Mouse (Mus musculus) testis, adult 10 weeks (tissue): ENCODE results near the gene Vmn1r194. TPM values are rescaled to one million over a fixed set of nuclear protein-coding genes. Genes with fewer than 3 reads are reported as not detected.

Source experiments
- polyA plus RNA-seq: library from polyadenylated mRNA; stranded (reverse); fragments of 350-450 nt; fragmentation: Illumina TruSeq; extraction: RNeasy Lipid Tissue Mini Kit (QIAGEN cat#74804); gene quantifications from one replicate; pipeline ENCODE4 v1.2.3, GENCODE M21; 2014; ENCODE audit warnings: low read depth, low replicate concordance

Gene Vmn1r194
- polyA plus RNA-seq: not detected

DNA sequence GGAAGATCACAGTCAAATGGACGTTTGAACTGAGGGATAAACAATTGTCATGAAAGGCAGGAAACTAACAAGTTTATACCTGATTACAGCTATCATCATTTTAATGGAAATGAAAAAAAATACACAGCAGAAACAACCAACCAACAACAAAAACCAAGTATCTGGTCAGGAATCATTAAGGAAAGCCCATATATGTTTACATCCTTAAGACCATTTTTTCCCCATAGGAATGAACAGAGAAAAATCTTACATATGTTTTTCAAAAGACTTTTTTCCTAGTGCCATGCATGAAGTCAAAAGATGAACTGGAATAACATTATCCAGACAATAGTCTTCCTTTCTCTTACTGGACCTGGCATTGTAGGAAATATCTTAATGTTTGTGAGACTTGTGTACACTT is at the start of gene Vmn1r194:
Vmn1r194 (plus strand) TSS at position 301 of the 400 bp plus-strand sequence.

DNA sequence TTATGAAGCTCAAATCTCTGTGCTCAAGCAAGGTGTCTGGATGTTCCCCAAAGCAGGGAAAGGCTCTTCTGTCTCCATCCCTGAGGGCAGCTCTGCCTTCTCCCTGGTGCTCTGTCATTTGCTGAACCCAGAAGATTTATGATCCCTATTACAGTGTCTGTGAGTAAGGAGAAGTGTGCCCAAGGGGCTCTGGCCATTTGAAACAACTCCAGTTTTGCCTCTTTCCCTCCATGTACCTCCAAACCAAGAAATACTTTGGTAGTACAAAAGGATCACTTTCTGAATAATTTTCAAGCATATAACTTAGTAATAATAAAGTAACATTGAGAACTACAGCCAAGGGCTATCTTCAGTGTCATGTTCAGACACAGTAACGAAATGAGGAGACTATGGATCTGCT is 21.0 kb upstream of the Vmn1r194 start, which contains the start of gene Vmn1r193:
Vmn1r193 (minus strand) TSS at position 101 of the 400 bp plus-strand sequence.

DNA sequence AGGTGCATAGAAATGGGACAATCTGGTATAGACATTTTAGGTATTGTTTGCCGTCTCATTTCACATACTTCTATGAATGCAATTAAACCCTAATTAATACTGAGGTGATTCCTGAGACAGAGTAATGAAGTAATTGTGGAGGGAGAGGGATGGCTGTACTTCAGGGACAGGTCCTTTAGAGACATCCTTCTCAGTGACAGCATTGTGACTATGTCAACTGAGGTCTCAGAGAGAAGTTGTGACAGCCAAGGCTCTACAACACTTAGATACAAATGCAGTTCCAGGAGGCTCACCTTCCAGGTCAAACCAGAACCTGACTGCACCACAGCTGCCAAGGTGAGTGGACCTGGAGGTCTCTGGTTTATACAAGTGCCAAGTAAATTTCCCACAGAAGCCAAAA is 26.2 kb downstream of the Vmn1r194 start, which contains the start of gene Vmn1r195:
Vmn1r195 (plus strand) TSS at position 301 of the 400 bp plus-strand sequence.

DNA sequence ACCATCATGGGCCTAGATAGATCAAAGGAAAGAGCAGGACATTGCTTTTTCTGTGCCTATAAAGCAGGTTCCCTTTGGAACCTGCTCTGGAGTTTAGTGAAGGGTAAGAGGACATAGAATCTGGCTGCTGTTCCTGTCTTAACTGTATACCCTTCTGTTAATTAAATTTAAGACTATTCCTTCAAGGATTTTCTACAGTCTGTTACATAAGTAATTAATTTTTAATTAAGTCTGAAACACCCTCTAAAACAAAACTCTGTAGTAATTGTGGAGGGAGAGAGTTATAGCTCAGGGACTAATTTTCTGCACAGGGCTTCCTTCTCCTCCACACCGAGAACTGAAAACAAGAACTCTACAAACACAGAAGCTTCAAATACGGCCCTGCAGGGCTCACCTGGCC is 45.6 kb downstream of the Vmn1r194 start, which contains the start of gene Vmn1r196:
Vmn1r196 (plus strand) TSS at position 301 of the 400 bp plus-strand sequence.

Other genes with a start within 250 kb of the Vmn1r194 start
- 0.14 TPM for gene Prss16, start 234.5 kb upstream of the Vmn1r194 start, polyA plus RNA-seq
- not detected for gene Hist1h2ah, start 208.6 kb upstream of the Vmn1r194 start, polyA plus RNA-seq
- not detected for gene Hist1h2bk, start 208.3 kb upstream of the Vmn1r194 start, polyA plus RNA-seq
- 0.99 TPM for gene Hist1h4i, start 202.9 kb upstream of the Vmn1r194 start, polyA plus RNA-seq
- not detected for gene Hist1h2ag, start 201.3 kb upstream of the Vmn1r194 start, polyA plus RNA-seq
- not detected for gene Hist1h2bj, start 201.0 kb upstream of the Vmn1r194 start, polyA plus RNA-seq
- 0.03 TPM for gene Vmn1r188, start 159.8 kb upstream of the Vmn1r194 start, polyA plus RNA-seq
- not detected for gene Vmn1r189, start 138.4 kb upstream of the Vmn1r194 start, polyA plus RNA-seq
- not detected for gene Vmn1r191, start 60.2 kb upstream of the Vmn1r194 start, polyA plus RNA-seq
- not detected for gene Vmn1r192, start 53.1 kb upstream of the Vmn1r194 start, polyA plus RNA-seq
- not detected for gene Vmn1r193, start 21.1 kb upstream of the Vmn1r194 start, polyA plus RNA-seq
- gene Vmn1r195, start 26.3 kb downstream of the Vmn1r194 start, polyA plus RNA-seq: not detected
- not detected for gene Vmn1r196, start 45.7 kb downstream of the Vmn1r194 start, polyA plus RNA-seq
- gene Vmn1r197, start 80.4 kb downstream of the Vmn1r194 start, polyA plus RNA-seq: not detected
- not detected for gene Vmn1r198, start 106.1 kb downstream of the Vmn1r194 start, polyA plus RNA-seq
- gene Vmn1r199, start 135.6 kb downstream of the Vmn1r194 start, polyA plus RNA-seq: not detected
- gene Vmn1r200, start 146.2 kb downstream of the Vmn1r194 start, polyA plus RNA-seq: not detected
- gene Vmn1r201, start 227.7 kb downstream of the Vmn1r194 start, polyA plus RNA-seq: not detected